Mouse (Mus musculus) kidney, postnatal 14 days (tissue): ENCODE results near the gene Cisd2.
A peak's percentile ranks its signal among the peaks of the same experiment; 100 is the strongest.

Experiments used
- DNase-seq: peaks from one replicate; pipeline ENCODE4 v3.0.0; 2022; ENCODE audit warnings: mixed read lengths

Cisd2 gene

DNA sequence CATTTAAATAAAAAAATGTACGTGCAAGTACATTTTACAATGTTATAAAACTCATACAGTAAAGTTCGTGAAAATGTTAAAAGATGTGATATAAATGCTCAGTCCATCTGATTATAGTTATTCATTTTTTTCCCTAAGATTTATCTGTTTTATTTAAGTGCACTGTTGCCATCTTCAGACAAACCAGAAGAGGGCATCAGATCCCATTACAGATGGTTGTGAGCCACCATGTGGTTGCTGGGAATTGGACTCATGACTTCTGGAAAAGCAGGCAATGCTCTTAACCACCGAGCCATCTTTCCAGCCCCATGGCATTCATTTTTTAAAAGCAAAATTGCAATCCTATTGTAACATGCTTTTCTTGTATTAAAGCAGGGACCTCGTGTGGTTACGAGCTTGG is 14.5 kb downstream of the Cisd2 start:
- DNase-seq, result no peak

DNA sequence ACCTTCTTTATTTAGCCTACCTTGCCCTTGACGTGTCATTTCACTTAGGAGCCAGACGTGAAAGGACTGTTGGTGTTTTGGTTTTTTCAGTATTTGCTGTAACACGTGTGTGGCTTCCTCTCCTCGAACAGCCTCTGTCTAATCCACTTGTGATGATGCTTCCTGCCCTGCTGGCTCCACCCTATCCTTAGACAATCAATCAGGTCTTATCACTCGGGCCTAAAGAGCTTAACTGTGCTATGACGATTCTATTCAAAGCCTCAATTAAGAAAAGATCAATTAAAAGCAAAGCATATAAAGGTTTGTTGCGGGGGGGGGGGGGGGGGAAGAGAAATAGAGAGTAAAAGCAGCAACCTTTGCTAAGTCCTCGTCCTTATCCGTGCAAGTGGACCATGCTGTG is 16.4 kb downstream of the Cisd2 start:
- DNase-seq, result no peak

DNA sequence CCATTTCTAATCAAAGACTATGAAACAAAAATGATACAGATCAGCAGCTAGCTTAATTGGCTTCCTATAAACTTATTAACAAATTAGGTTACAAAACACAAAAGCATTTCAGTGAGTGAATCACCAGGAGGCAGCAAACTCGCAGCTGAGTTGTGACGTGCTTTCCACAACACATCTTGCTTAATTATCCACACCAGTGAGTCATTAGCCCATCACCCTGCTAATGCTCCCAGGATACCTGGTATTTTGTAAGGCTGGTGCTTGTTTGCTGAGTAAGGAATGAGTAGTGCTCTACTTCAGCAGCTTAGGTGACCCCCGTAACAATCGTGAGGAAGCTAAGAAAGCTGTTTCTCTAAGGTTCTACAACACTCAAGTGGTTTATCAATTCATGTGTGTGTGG is 19.1 kb downstream of the Cisd2 start:
- DNase-seq, result no peak

DNA sequence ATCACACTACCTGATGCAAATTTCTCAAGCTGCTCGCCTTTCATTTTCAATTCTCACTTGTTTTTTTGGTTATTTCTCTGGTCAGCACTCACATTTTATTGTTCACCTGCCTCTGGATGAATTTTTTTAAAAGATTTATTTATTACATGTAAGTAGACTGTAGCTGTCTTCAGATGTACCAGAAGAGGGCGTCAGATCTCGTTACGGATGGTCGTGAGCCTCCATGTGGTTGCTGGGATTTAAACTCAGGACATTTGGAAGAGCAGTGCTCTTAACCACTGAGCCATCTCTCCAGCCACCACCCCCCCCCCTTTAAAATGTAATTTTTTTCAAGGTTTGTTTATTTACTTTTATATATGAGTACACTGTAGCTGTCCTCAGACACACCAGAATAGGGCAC is 19.9 kb downstream of the Cisd2 start:
- DNase-seq, result no peak

DNA sequence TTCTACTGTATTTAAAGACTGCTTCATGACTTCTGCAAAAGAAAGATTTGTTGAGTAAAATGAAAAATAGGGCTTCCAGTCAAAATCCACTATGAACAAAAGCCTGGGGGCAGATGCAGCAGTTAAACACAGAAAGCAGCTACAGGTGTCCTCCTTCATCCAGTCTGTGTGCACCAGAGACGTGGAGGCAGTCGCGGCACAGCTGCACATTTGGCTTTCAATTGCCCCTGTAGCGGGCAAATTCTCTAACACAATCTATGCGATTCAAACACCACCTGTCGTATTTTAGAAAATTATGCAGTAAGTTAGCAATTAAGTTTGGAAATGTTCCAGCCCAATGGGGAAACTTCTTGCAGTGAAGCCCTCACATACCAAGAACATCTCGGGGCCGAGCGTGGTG is 20.5 kb downstream of the Cisd2 start:
- no peak for DNase-seq

DNA sequence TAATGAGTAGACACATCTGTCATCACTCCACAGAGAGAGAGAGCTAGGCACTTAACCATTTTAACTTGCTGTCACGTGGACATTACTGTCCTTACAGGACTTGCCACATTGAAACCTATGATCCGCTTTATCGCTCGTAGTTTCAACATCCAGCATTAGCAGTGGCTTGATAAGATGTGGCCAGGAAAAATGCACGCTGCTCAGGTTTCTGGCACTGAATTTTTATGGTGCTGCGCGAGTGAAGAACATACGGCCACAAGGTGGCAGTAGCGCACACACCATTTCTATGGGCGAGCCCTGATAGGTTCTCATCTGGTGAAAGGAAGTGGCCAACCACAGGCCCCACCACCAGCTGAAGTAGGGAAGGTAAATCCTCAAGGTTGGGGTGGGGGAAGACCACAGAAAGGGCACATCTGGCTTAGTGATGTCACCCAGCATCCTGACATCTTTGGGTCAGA is 21.5 kb downstream of the Cisd2 start:
- DNase-seq, result peak; percentile 89

DNA sequence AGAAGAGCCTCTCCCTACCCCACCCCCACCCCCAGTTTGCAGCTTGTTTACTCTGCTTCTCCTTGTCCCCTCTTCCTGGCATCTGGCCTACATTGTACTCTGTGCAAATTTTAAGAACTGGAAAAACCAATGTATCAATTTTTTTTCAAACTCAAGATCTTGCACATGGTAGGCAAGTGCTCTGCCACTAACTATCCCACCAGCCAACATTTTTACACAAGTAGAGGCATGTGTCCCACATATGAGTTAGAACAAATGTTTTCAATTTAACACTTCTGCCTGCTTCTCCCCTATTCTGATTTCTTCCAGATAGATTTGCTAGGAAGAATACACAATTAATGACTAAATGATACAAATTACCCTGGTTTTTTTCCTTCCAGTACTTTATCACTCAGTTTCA is 26.6 kb downstream of the Cisd2 start:
- no peak for DNase-seq

DNA sequence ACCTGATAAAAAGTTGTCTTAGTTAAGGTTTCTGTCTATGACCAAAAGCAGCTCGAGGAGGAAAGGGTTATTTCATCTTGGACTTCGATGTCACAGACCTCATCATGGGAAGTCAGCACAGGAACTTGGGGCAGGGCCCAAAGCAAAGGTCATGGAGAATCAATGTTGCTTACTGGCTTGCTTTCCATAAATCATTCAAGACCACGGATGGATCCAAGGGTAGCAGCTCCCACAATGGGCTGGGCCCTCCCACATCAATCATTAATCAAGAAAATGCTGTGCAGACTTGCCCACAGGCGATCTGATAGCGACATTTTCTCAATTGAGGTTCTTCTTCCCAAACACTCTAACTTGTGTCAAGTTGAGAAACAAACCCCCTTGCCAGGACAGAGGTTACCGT is 27.6 kb downstream of the Cisd2 start:
- DNase-seq, result peak; percentile 61

DNA sequence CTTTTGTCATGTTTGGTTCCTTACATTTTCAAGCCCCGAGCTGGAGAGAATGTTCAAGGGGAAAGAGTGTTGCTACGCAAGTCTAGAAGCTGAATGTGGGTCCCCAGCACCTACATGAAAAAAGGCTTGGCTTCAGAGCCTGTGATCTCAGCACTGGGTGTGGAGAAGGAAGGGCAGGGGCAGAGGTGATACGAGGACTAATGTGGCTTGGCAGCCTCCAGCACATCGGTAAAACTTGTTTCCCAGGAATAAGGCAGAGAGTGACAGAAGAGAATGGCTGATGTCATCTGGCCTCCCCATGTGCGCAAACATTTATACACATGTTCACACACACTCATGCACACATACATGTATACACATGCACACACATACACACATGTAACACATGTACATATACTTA is 28.6 kb downstream of the Cisd2 start:
- peak; percentile 14 for DNase-seq

DNA sequence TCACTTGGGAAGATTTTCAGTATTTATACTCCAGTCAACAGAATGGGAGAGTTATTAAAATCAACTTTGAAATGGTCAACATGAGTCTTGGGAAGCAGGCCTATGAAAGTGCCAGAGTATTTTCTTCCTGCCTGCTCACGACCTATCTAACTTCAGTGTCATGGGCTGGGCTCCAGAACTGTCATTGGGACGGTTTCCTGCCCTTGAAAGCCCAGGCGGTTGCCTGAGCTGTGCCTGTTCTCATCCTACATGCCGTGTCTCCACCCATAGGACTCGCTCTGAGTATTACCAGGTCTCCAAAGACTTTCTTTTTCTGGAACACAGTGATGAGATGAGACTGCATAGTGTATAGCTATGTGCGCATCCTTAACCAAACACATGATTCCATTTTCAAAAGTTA is 30.5 kb downstream of the Cisd2 start:
- DNase-seq, result peak; percentile 36

DNA sequence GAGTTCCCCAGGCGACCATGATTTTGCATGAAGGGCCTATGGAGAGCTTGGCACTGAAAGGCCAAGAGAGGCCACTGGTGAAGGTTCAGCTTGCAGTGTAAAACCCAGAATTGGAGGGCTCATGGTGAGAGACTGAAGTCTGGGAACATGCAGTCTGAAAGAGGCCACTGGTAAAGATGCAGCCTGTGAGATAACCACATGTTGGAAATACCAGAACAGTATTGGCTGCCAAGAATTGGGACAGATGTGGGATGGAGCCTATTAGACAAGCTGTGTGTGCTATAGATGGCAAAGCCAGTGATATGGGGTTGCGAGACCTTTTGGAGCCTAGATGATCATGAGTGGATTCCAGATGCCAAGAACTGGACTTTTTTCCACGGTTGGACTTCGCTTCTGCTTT is 43.9 kb downstream of the Cisd2 start:
- DNase-seq, result no peak

DNA sequence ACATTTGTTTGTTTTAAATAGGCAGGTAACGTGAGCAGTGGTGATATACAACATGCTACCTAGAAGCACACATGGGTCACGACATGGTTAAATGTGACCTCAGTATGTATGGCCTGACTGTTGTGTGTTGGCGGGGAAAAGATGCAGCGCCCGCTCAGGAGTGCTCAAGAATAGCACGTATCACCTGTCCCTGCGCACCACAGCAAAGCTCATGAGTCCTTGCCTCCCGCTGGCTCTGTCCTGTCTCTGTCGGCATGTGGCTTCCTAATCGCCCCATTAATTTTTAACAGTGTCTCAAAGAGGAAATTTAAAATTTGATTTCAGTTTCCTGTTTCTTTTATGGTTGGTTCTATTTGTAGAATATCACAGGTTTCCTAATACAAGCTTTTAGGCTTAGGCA is 46.3 kb downstream of the Cisd2 start:
- DNase-seq, result no peak

DNA sequence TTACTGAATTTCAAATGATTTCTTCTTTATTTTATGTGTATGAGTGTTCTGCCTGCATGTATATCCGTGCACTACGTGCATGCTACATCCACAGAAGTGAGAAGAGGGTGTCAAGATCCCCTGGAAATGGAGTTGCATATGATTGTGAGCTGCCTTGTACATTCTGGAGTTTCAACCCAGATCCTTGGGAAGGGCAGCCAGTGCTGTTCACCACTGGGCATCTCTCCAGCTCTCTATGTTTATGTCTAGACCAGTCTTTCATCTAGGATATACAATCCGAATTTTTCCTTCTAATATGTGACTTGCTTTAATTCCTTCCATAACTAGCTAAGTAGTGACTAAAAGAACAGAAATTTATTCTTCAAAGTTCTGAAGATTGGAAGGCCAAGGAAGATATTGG is 47.9 kb downstream of the Cisd2 start:
- DNase-seq, result no peak

DNA sequence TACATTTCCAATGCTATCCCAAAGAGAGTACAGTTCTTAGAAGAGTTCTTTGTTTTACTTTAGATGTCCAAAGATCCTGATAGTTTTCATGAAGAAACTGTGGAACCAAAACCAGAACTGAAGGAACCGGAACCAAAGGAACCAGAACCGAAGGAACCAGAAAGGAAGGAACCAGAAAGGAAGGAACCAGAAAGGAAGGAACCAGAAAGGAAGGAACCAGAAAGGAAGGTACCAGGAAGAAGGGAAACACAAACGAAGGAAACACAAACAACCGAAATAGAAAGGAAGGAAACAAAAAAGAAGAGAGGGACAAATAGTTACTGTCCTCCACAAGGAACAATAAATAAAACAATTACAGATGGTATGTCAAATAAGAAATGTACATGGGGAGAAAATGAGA is 66.3 kb downstream of the Cisd2 start:
- DNase-seq, result no peak
